Mouse (Mus musculus) olfactory bulb, adult 2 months (tissue): ENCODE measurements around the gene Fmo4.

Experiments
- CTCF ChIP-seq: fragments of 200-500 bp; IDR thresholded peaks from 2 replicates; pipeline ENCODE4 v1.5.1; 2012; ENCODE audit warnings: low read depth, mild to moderate bottlenecking, low read length, moderate library complexity; ENCODE audit not compliant: insufficient read depth
- POLR2A ChIP-seq: fragments of 200-500 bp; IDR thresholded peaks from 2 replicates; pipeline ENCODE4 v1.6.1; 2012; ENCODE audit warnings: mild to moderate bottlenecking, low read depth, low read length, moderate library complexity; ENCODE audit not compliant: insufficient read depth

DNA sequence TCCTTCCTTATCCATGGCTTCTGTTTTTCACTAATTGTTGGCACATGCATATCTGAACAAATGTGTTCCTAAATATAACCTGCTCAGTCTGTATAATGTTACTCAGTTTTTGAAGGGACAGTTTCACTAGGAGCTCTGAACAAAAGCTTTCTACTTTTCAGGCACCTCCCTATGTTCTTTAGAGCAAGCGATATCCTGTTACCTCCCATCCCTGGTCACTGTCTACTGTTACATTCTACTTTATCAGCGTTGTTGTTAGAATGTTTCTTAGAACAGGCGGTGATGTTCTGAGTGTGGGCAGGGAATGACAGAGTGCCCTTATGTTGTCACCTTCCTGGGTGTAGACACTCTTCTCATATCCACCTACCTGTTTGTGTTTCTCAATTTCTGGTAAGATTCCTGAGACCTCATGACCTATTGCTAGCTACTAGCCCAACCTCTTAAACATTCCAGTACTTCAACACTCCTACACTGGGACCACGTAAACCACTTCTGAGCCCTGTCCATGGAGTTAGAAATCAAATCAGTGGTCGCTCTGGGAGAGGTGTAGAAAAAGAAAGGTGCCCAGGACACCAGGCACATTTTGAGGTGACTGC lies 35.7 kb downstream of the Fmo4 start:
- no peak for TF ChIP-seq CTCF
- TF ChIP-seq POLR2A, result no peak
